Mouse (Mus musculus) adrenal gland, postnatal 36 days (tissue): ENCODE results near the gene Ccer2. TPM values are rescaled to one million over a fixed set of nuclear protein-coding genes. Genes with fewer than 3 reads are reported as not detected.

Source experiments
- DNase-seq, 2 experiments: peaks; one replicate each; pipeline ENCODE4 v3.0.0; 2021; ENCODE audit warnings: mixed read lengths in 1 of 2
- total RNA-seq, 2 experiments: library from RNA; stranded (reverse); gene quantifications; 2 replicates each; pipeline ENCODE4 v1.2.3; 2021

Gene Ccer2
- total RNA-seq, 2 experiments from 2014 or later: not detected

DNA sequence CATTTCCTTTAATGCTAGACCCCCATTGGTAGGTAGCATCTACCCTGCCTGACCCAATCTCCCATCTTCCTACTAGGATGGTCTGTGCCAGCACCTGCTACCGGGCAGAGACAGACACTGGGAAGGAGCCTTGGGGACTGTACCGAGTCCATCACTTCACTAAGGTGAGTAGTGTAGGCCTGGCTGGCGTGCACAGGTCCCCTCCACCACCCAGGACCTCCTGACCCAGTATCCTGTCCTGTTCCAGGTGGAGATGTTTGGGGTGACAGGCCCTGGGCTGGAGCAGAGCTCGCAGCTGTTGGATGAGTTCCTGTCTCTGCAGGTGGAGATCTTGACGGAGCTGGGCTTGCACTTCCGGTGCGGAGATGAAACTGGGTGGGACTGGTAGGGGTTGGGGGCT, 6.0 kb upstream of the Ccer2 start:
- no peak for DNase-seq

- DNase-seq: no peak
Measured at GRCm38 (mm10) chr7:28758623-28759022, 2.6 kb downstream of the Ccer2 start.

GRCm38 (mm10) chr7:28761907-28762306, 5.9 kb downstream of the Ccer2 start:
- peak; percentile 34 to 56 for DNase-seq

DNA sequence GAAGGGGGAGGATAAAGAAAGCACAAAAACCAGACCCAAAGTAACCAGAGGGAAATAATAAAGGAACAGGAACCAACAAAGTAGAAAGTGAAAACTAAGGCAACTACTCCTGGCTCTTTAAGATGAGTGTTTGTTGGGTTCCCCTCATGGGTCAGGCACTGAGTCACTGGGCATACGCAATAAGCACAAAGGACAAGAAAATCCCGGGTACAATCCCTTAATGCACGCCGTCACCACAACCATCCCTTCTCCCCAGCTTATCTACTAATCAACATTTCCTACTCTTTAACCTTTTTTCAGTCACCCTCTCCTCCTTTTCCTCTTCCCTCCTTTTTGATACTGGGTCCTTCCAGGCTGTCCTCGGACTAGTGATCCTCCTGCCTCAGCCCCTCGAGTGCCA, 9.2 kb downstream of the Ccer2 start:
- DNase-seq: peak; percentile 45 to 55

DNA sequence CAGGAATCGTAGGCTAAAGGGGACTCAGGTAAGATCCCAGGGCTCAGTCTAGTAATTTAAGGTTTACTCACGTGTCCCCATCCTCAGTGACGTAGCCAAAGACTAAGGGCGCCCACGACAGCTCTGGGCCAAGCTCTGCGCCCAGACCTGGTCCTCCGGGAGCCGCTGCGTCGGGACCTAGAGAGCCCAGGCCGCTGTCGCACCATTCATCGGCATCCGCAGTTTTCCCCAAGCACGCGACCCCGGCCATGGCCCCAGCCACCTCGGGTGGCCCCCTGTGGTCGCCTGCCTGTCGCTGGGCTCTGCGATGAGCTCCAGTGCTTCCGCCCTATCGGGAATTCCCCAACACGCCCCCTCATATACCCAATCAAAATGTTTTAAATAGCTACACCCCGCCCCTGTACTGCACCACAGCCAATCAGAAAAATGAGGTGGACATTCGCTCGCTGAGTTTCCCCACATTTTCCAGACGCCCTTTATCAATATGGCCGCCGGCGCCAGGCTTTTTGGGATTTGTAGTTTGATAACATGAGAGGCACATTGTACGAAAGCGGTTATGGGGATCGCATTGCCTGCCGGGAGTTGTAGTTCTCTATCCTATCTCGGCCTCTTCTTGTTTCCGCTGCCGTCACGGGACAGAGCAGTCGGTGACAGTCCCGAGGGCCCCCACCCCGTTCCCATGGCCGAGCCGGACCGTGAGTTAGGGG, 10.4 kb downstream of the Ccer2 start, which contains the start of gene Sirt2:
Sirt2 (plus strand) TSS at position 563 of the 707 bp plus-strand sequence.
- peak; percentile 94 to 97 for DNase-seq

DNA sequence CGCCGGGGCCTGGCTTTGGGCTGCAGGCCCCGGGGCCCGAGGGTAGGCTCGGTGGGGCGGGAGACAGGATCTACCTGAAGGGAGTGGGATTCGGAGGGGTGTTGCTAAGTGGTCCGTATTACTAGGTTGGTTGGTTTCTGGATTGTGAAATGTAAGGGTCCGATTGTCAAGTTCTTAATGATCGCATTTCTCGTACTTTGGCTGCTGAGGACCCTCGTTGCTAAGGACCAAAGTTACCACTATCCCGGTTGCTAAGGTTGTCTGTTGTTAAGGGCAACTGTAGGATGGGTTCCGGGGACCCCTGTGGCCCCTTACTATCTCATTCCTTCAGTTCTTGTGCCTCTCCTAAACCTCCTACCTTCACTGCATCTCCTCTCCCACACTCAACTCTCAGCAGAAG, 10.9 kb downstream of the Ccer2 start:
- DNase-seq: no peak

DNA sequence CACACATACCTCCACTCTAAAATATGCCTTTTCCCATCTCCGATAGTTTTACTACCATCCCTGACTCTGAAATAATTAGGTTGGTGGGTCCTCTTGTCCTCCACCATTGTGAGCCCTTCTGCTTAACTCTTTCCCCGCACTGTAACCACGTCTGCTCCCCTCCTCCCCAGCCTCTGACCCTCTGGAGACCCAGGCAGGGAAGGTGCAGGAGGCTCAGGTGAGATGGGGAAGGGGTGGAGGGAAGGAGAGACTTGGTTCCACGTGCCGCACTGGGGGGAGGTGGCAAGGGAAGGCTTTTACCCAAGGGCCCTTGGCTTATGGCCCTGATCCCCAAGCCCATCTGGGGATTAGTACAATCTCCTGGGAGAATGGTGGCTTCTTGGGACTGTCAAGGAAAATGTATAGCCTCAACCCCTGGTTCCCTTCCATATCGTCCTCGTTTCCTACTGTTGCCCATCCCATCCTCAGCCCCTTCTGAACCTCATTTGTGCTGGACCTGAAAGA, 11.5 kb downstream of the Ccer2 start, which contains the start of gene Nfkbib:
Nfkbib (minus strand) TSS at position 51 of the 504 bp plus-strand sequence.
- no peak for DNase-seq

GRCm38 (mm10) chr7:28769414-28769958, 13.5 kb downstream of the Ccer2 start:
- no peak for DNase-seq

- no peak for DNase-seq
Measured at GRCm38 (mm10) chr7:28770309-28770708, 14.3 kb downstream of the Ccer2 start.

DNA sequence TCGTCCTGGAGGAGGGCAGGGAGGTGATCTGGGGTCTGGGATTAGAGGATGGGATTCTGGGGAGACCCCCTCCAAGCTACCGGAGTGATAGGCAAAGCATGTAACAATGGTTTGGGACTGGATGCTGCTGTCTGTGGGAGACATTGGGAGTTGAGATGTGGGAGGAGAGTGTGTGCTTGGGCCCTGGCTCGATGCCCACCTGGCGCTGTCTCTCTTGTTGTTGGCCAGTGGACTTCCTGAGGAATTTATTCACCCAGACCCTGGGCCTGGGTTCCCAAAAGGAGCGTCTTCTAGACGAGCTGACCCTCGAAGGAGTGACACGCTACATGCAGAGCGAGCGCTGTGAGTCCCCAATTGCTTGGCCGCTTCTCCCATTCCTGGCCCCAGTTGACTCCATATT, 15.9 kb downstream of the Ccer2 start:
- DNase-seq: peak in 1 of 2 experiments; percentile 28

- no peak for DNase-seq
Measured at GRCm38 (mm10) chr7:28773163-28773562, 17.2 kb downstream of the Ccer2 start.

- no peak for DNase-seq
Measured at GRCm38 (mm10) chr7:28774164-28774563, 18.2 kb downstream of the Ccer2 start.

DNA sequence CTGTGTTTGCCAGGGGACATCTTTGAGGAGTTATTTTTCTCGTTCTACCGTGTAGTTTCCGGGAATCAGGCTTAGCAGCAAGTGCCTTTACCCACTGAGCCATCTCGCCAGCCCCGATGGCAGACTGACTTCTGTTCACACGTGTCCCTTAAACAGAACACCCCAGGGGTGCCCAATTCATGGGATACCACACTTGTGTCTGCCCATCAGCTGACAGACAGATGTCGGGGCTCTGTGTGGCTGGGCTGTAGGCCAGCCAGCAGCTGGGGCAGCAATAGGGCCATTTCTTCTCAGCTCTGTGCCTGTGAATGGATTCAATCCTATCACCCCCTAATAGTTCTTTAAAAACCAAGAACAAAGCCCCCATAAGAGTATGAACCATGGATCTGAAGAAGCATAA, 19.2 kb downstream of the Ccer2 start:
- DNase-seq: no peak

DNA sequence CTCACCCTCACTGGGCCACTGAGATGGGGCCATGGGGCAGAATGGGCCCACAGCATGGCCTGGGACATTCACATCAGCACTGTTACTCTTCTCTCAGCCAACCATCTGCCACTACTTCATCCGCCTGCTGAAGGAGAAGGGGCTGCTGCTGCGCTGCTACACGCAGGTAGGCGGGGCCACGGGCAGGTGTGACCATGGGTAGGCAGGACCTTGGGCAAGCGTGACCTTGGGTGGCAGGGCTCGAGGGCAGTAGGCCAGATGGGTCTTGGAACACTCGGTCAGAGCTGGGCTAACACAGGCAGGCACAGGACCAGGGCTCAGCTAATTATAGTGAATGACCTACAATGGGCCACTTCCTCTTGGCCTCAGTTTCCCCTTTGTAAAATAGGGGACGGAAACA, 22.9 kb downstream of the Ccer2 start:
- DNase-seq: peak; percentile 40 to 41

DNA sequence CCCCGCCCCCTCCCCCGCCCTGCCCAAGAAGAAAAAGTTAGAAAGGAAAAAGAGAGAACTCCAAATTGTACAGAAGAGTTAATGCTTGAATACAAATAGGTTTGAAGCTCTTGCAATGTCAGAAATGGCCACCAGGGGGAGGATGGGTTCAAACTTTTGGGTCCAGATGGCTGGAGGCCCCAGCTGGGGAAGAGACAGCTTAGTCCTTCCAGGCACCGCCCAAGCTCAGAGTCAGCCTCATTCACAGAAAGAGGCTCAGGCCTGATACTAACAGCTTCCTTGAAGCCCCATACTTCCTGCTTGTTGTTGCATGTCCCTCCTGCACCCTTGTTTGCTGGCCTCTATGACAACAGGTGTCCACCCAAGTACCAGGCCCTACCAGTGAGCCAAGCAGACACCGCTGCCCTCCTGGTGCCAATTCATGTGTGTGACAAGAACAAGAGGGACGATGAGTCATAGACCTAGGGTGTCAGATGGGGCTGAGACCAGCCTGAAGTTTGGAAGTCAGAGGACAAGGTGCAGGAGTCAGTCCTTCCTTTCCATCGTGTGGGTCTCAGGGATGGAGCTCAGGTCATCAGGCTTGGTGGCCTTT, 24.2 kb downstream of the Ccer2 start:
- DNase-seq: peak; percentile 88 to 91

DNA sequence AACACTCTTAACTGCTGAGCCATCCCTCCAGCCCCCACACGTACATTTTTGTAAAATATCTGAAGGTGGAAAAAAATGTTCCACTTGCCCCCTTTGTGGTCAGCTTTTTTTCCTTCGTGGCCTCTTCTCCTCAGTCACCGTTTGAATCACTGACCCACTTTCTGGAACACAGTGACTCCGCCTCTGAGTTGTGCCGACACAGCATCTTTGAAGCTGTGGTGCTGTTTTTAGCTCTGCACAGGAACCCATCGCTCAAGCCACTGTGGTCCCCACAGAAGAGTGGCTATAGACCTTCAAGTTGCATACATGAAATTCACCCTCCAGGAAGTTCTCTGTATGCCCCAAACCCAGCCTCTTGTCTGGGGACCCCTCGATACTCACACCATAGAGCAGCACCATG, 24.9 kb downstream of the Ccer2 start:
- peak; percentile 54 to 60 for DNase-seq

DNA sequence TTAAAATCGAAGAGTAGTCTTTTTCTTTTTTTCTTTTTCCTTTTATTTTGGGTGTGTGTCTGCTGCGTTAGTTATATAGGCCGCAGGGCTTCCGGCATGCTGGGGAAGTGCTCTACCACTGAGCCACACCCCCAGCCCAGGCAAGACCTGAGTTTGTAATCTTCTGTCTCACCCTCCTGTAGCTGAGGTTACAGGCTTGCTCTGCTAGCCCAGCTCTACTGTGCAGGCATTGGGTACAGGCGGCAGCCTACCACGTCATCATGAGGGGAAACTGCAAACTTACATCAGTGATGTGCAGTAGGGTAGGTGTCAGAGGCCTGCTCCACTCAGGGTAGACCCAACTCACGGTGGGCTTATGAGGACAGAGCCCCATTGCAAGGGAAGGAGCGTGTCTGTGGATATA, 25.3 kb downstream of the Ccer2 start:
- DNase-seq: no peak

DNA sequence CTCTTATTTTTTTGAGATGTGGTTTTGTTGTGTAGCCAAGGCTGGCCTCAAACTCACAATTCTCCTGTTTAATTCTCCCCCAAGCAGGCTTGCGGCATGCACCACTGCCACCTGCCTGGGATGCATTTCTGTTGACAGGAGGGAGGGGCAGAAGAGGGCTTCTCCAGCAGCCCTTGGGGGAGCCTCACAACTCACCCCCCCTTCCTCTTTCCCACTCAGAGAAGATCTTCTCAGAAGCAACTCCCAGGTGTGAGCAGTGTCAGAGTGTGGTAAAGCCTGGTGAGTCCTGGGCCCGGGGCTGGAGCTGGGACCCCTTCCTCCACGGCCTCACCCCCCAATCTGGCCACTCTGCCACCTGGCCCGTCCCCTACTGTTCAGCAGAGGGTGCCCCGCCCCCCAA, 29.2 kb downstream of the Ccer2 start:
- DNase-seq: no peak

GRCm38 (mm10) chr7:28787884-28788283, 31.9 kb downstream of the Ccer2 start:
- no peak for DNase-seq

GRCm38 (mm10) chr7:28788307-28789195, 32.6 kb downstream of the Ccer2 start, which contains the start of gene Rinl:
Gene Rinl (plus strand): TSS chr7:28788969.
- peak in 1 of 2 experiments; percentile 25 for DNase-seq

DNA sequence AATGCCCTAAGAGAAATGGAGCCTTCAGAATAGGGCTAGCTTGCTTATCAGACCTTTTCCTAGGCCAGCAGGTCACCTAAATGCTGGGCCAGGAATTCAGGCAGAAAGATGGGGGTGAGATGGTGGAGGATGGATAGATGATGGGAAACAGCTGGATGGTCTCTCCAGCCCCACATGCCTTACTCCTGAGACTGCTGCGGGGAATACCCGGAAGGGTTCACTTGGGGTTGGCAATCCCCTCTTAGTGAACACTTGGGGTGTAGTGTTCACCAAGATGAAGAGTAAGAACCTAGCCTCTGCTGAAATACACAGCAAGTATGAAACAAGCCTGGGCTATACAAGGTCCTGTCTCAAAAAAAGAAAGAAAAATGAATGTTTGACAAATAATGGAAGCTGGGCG, 33.3 kb downstream of the Ccer2 start:
- no peak for DNase-seq
